ENCODE assay signal across 12 mouse cellular contexts in the genomic region with DNA sequence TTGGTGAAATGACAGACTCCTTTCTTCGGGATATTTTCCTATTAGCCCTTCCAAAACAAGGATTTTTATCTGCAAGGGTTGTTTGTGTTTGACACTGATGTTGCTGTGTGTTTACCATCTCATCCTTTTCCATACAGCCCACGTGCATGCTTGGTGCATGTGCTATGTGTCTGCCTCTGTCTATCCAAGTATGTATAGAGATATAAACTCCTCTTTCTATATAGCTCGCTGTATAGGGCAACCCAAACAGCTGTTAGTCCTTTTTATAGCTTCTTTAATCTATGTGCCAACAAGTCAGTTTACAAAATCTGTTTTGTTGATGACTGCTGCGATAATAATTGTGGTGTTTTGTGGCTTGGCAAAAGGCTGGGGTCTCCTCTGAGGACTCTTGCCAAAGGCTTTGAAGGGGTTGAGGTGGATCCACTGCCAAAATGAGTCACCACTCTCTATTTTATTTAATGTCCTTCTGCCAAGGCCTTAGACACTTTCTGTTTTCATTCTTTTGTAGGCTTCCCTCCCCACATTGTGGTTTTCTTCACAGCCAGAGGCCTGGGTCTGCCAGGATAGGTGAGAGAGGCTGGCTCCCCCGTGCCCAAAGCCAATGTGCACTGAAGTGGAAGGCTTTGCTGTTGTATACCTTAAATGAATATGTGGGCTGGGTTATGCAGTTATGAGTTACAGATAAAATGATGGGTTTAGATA.
A peak's percentile ranks its signal among the peaks of the same experiment; 100 is the strongest.
DNase-seq lines count a peak whose midpoint lies in the region; ATAC-seq lines count a peak whose summit lies in the region.
"Had no signal": no experiment of that assay in that cellular context is flagged by ENCODE, and none has a peak within 500 bp of the region (broad histone marks: within the 10 kb centered on the region; RNA-seq: fewer than 3 reads in every experiment).

No protein-coding gene starts in this region.

- no peak overlapping the region for H3K4me2 ChIP-seq in embryonic facial prominence, embryonic 14.5 days (ENCODE audit: low read depth, low read length)
- no peak overlapping the region for H3K4me2 ChIP-seq in midbrain, embryonic 14.5 days (ENCODE audit: low read length)
- peak overlapping the region; percentile 14; the same call in 1 of the 2 replicates for H3K4me2 ChIP-seq in forebrain, embryonic 14.5 days (ENCODE audit: low read length)
- H3K4me2 ChIP-seq in neural tube, embryonic 15.5 days, result no peak overlapping the region
- H3K4me2 ChIP-seq in liver, embryonic 12.5 days, result no peak overlapping the region
- H3K4me2 ChIP-seq: embryonic facial prominence, embryonic 13.5 days; liver, embryonic 15.5 days; neural tube, embryonic 12.5 days had no signal

- WGBS in embryonic facial prominence, embryonic 14.5 days, result 59% methylated on average over 5 of the region's 5 CpGs
- WGBS in embryonic facial prominence, embryonic 10.5 days, result 89% methylated on average over 5 of the region's 5 CpGs
- 71% methylated on average over 5 of the region's 5 CpGs for WGBS in midbrain, embryonic 14.5 days
- WGBS in midbrain, embryonic 10.5 days, result 83% methylated on average over 5 of the region's 5 CpGs
- 28% methylated on average over 5 of the region's 5 CpGs for WGBS in forebrain, embryonic 14.5 days
- 55% methylated on average over 5 of the region's 5 CpGs for WGBS in neural tube, embryonic 15.5 days
- WGBS in liver, embryonic 12.5 days (ENCODE audit: insufficient replicate concordance), result 63% methylated on average over 5 of the region's 5 CpGs

- peak; percentile 77 for DNase-seq in embryonic facial prominence, embryonic 14.5 days (ENCODE audit: low spot score)
- DNase-seq in embryonic facial prominence, embryonic 10.5 days (ENCODE audit: low spot score), result no peak
- DNase-seq in midbrain, embryonic 14.5 days, result peak; percentile 33
- no peak for DNase-seq in midbrain, embryonic 10.5 days (ENCODE audit: low spot score)
- DNase-seq in forebrain, embryonic 14.5 days (ENCODE audit: low spot score), result peak; percentile 89
- no peak for DNase-seq in gastrocnemius, postnatal 10 days

- H3K9ac ChIP-seq in embryonic facial prominence, embryonic 14.5 days (ENCODE audit: low read depth, low read length), result no peak overlapping the region
- H3K9ac ChIP-seq in midbrain, embryonic 14.5 days (replicated peaks; ENCODE audit: low read length), result no peak overlapping the region
- no peak overlapping the region for H3K9ac ChIP-seq in forebrain, embryonic 14.5 days (ENCODE audit: low read length)
- no peak overlapping the region for H3K9ac ChIP-seq in neural tube, embryonic 15.5 days (replicated peaks)
- H3K9ac ChIP-seq in liver, embryonic 12.5 days, result no peak overlapping the region
- H3K9ac ChIP-seq: embryonic facial prominence, embryonic 13.5 days; liver, embryonic 15.5 days; neural tube, embryonic 12.5 days had no signal

- no peaks in the 10 kb centered on the region for H3K9me3 ChIP-seq in embryonic facial prominence, embryonic 14.5 days (ENCODE audit: control insufficient read depth, low read length)
- no peaks in the 10 kb centered on the region for H3K9me3 ChIP-seq in embryonic facial prominence, embryonic 10.5 days
- no peaks in the 10 kb centered on the region for H3K9me3 ChIP-seq in midbrain, embryonic 14.5 days (ENCODE audit: control insufficient read depth, low read length)
- no peaks in the 10 kb centered on the region for H3K9me3 ChIP-seq in midbrain, embryonic 10.5 days (replicated peaks)
- H3K9me3 ChIP-seq in forebrain, embryonic 14.5 days (replicated peaks; ENCODE audit: control insufficient read depth, low read length), result no peaks in the 10 kb centered on the region
- H3K9me3 ChIP-seq in neural tube, embryonic 15.5 days (replicated peaks), result no peaks in the 10 kb centered on the region
- H3K9me3 ChIP-seq in liver, embryonic 12.5 days (replicated peaks), result no peaks in the 10 kb centered on the region
- H3K9me3 ChIP-seq: embryonic facial prominence, embryonic 13.5 days; liver, embryonic 15.5 days; neural tube, embryonic 12.5 days had no signal

- no peaks in the 10 kb centered on the region for H3K36me3 ChIP-seq in embryonic facial prominence, embryonic 14.5 days (ENCODE audit: control insufficient read depth, insufficient read depth, low read length)
- H3K36me3 ChIP-seq in embryonic facial prominence, embryonic 10.5 days (replicated peaks), result no peaks in the 10 kb centered on the region
- H3K36me3 ChIP-seq in midbrain, embryonic 14.5 days (ENCODE audit: control insufficient read depth, insufficient read depth, low read length), result no peaks in the 10 kb centered on the region
- H3K36me3 ChIP-seq in midbrain, embryonic 10.5 days, result no peaks in the 10 kb centered on the region
- H3K36me3 ChIP-seq in forebrain, embryonic 14.5 days (ENCODE audit: control insufficient read depth, insufficient read depth, low read length), result no peaks in the 10 kb centered on the region
- H3K36me3 ChIP-seq in neural tube, embryonic 15.5 days, result no peaks in the 10 kb centered on the region
- H3K36me3 ChIP-seq in liver, embryonic 12.5 days, result no peaks in the 10 kb centered on the region
- H3K36me3 ChIP-seq: embryonic facial prominence, embryonic 13.5 days; liver, embryonic 15.5 days; neural tube, embryonic 12.5 days had no signal

- no peak overlapping the region for H3K4me3 ChIP-seq in embryonic facial prominence, embryonic 14.5 days (ENCODE audit: low read depth, low read length)
- H3K4me3 ChIP-seq in embryonic facial prominence, embryonic 10.5 days, result no peak overlapping the region
- no peak overlapping the region for H3K4me3 ChIP-seq in midbrain, embryonic 14.5 days (replicated peaks; ENCODE audit: low read depth, low read length)
- H3K4me3 ChIP-seq in midbrain, embryonic 10.5 days, result no peak overlapping the region
- H3K4me3 ChIP-seq in forebrain, embryonic 14.5 days (ENCODE audit: low read depth, low read length), result no peak overlapping the region
- H3K4me3 ChIP-seq in neural tube, embryonic 15.5 days (replicated peaks), result no peak overlapping the region
- H3K4me3 ChIP-seq in liver, embryonic 12.5 days, result no peak overlapping the region
- H3K4me3 ChIP-seq: embryonic facial prominence, embryonic 13.5 days; liver, embryonic 15.5 days; neural tube, embryonic 12.5 days had no signal

- H3K4me1 ChIP-seq in embryonic facial prominence, embryonic 14.5 days (ENCODE audit: control insufficient read depth, insufficient read depth, low read length), result peaks cover 43% of the 10 kb centered on the region
- peaks cover 6% of the 10 kb centered on the region; the same call in 1 of the 2 replicates for H3K4me1 ChIP-seq in embryonic facial prominence, embryonic 10.5 days
- peaks cover 12% of the 10 kb centered on the region; the same call in 1 of the 2 replicates for H3K4me1 ChIP-seq in midbrain, embryonic 14.5 days (ENCODE audit: control insufficient read depth, insufficient read depth, low read length)
- peaks cover 7% of the 10 kb centered on the region; the same call in 1 of the 2 replicates for H3K4me1 ChIP-seq in midbrain, embryonic 10.5 days
- H3K4me1 ChIP-seq in forebrain, embryonic 14.5 days (ENCODE audit: control insufficient read depth, insufficient read depth, low read length), result peaks cover 48% of the 10 kb centered on the region
- H3K4me1 ChIP-seq in neural tube, embryonic 15.5 days, result peaks cover 41% of the 10 kb centered on the region
- peaks cover 17% of the 10 kb centered on the region for H3K4me1 ChIP-seq in liver, embryonic 12.5 days

- no peaks in the 10 kb centered on the region for H3K27me3 ChIP-seq in embryonic facial prominence, embryonic 14.5 days (replicated peaks; ENCODE audit: control insufficient read depth, insufficient read depth, low read length)
- no peaks in the 10 kb centered on the region for H3K27me3 ChIP-seq in embryonic facial prominence, embryonic 10.5 days (replicated peaks; ENCODE audit: low read depth, poor library complexity, severe bottlenecking)
- H3K27me3 ChIP-seq in midbrain, embryonic 14.5 days (ENCODE audit: control insufficient read depth, insufficient read depth, low read length), result no peaks in the 10 kb centered on the region
- no peaks in the 10 kb centered on the region for H3K27me3 ChIP-seq in midbrain, embryonic 10.5 days (ENCODE audit: low read depth, poor library complexity, severe bottlenecking)
- H3K27me3 ChIP-seq in forebrain, embryonic 14.5 days (replicated peaks; ENCODE audit: control insufficient read depth, insufficient read depth, low read length), result no peaks in the 10 kb centered on the region
- H3K27me3 ChIP-seq in neural tube, embryonic 15.5 days (replicated peaks), result no peaks in the 10 kb centered on the region
- no peaks in the 10 kb centered on the region for H3K27me3 ChIP-seq in liver, embryonic 12.5 days (replicated peaks)
- H3K27me3 ChIP-seq: CH12.LX; embryonic facial prominence, embryonic 13.5 days; liver, embryonic 15.5 days; neural tube, embryonic 12.5 days had no signal

- no peak overlapping the region for H3K27ac ChIP-seq in embryonic facial prominence, embryonic 14.5 days (replicated peaks; ENCODE audit: low read depth, low read length)
- H3K27ac ChIP-seq in embryonic facial prominence, embryonic 10.5 days (replicated peaks), result no peak overlapping the region
- 0 out of 2 replicates have a peak overlapping the region, but pooled peaks have one; percentile 32 for H3K27ac ChIP-seq in midbrain, embryonic 14.5 days (replicated peaks; ENCODE audit: low read depth, low read length)
- H3K27ac ChIP-seq in midbrain, embryonic 10.5 days (replicated peaks), result no peak overlapping the region
- H3K27ac ChIP-seq in forebrain, embryonic 14.5 days (ENCODE audit: low read depth, low read length), result peak overlapping the region; percentile 40; the same call in 1 of the 2 replicates
- H3K27ac ChIP-seq in neural tube, embryonic 15.5 days (replicated peaks), result peak overlapping the region; percentile 41
- no peak overlapping the region for H3K27ac ChIP-seq in liver, embryonic 12.5 days
- H3K27ac ChIP-seq: embryonic facial prominence, embryonic 13.5 days; liver, embryonic 15.5 days; neural tube, embryonic 12.5 days had no signal

- peak; percentile 64 for ATAC-seq in embryonic facial prominence, embryonic 14.5 days (ENCODE audit: low read depth)
- peak; percentile 37 for ATAC-seq in midbrain, embryonic 14.5 days (ENCODE audit: low FRiP score, low TSS enrichment)
- ATAC-seq in forebrain, embryonic 14.5 days, result peak; percentile 72
- ATAC-seq in neural tube, embryonic 15.5 days (ENCODE audit: low FRiP score), result 0 out of 2 replicates have a peak, but pooled peaks have one; percentile 11
- no peak for ATAC-seq in liver, embryonic 12.5 days

Comparison
In these comparisons a context has a peak if more than half of its experiments do, and no peak if none do; other contexts are left out.
1. DNase-seq: peak in embryonic facial prominence, embryonic 14.5 days (single experiment), midbrain, embryonic 14.5 days (single experiment) and forebrain, embryonic 14.5 days (single experiment); none in embryonic facial prominence, embryonic 10.5 days (single experiment), midbrain, embryonic 10.5 days (single experiment) and gastrocnemius, postnatal 10 days (single experiment).
2. H3K27ac ChIP-seq: peak in midbrain, embryonic 14.5 days (single experiment), forebrain, embryonic 14.5 days (single experiment) and neural tube, embryonic 15.5 days (single experiment); none in embryonic facial prominence, embryonic 14.5 days (single experiment), embryonic facial prominence, embryonic 10.5 days (single experiment), midbrain, embryonic 10.5 days (single experiment) and liver, embryonic 12.5 days (single experiment).